Mouse (Mus musculus): ENCODE results near the gene Ric3. TPM values are rescaled to one million over a fixed set of nuclear protein-coding genes. Genes with fewer than 3 reads are reported as not detected.

Ric3 gene
- polyA plus RNA-seq, 1 experiment from 2014 or later: 0.50 TPM

- Histone ChIP-seq H3K4me2 (ENCODE audit: low read length) (no peak overlapping the region), H3K27ac (replicated peaks in 1 of 2; ENCODE audit: control insufficient read depth in 1 of 2, insufficient read depth in 1 of 2, low read depth in 2 of 2, low read length in 2 of 2) (no peak overlapping the region), H3K27me3 (ENCODE audit: control insufficient read depth, insufficient read depth, low read length) (no peaks in the 10 kb centered on the region), H3K36me3 (ENCODE audit: control insufficient read depth, insufficient read depth, low read length) (no peaks in the 10 kb centered on the region), H3K9me3 (ENCODE audit: control insufficient read depth, low read length) (no peaks in the 10 kb centered on the region), H3K4me3 (ENCODE audit: control insufficient read depth in 1 of 2, insufficient read depth in 1 of 2, low read depth in 1 of 2, low read length in 2 of 2) (no peak overlapping the region), H3K9ac (ENCODE audit: low read length) (no peak overlapping the region), H3K4me1 (ENCODE audit: control insufficient read depth in 2 of 2, insufficient read depth in 2 of 2, low read length in 2 of 2) (no peaks in the 10 kb centered on the region)
- no peak for ATAC-seq (ENCODE audit: insufficient number of reproducible peaks, insufficient read depth, low FRiP score, low read depth)
- WGBS: 96% methylated on average over 7 of the region's 7 CpGs
Measured at GRCm38 (mm10) chr7:109027721-109028120, 55.4 kb downstream of the Ric3 start.

- Histone ChIP-seq H3K27ac (replicated peaks in 1 of 2; ENCODE audit: control insufficient read depth in 1 of 2, insufficient read depth in 1 of 2, low read depth in 2 of 2, low read length in 2 of 2) (no peak overlapping the region), H3K9me3 (ENCODE audit: control insufficient read depth, low read length) (no peaks in the 10 kb centered on the region), H3K9ac (ENCODE audit: low read length) (no peak overlapping the region), H3K4me3 (ENCODE audit: control insufficient read depth in 1 of 2, insufficient read depth in 1 of 2, low read depth in 1 of 2, low read length in 2 of 2) (no peak overlapping the region), H3K4me2 (ENCODE audit: low read length) (no peak overlapping the region), H3K4me1 (ENCODE audit: control insufficient read depth in 2 of 2, insufficient read depth in 2 of 2, low read length in 2 of 2) (no peaks in the 10 kb centered on the region), H3K27me3 (ENCODE audit: control insufficient read depth, insufficient read depth, low read length) (no peaks in the 10 kb centered on the region), H3K36me3 (ENCODE audit: control insufficient read depth, insufficient read depth, low read length) (no peaks in the 10 kb centered on the region)
- 85% methylated on average over 9 of the region's 9 CpGs for WGBS
- ATAC-seq (ENCODE audit: insufficient number of reproducible peaks, insufficient read depth, low FRiP score, low read depth): no peak
Measured at GRCm38 (mm10) chr7:109026976-109027375, 56.2 kb downstream of the Ric3 start.

GRCm38 (mm10) chr7:109025743-109026142, 57.4 kb downstream of the Ric3 start:
- Histone ChIP-seq H3K36me3 (ENCODE audit: control insufficient read depth, insufficient read depth, low read length) (no peaks in the 10 kb centered on the region), H3K27me3 (ENCODE audit: control insufficient read depth, insufficient read depth, low read length) (no peaks in the 10 kb centered on the region), H3K27ac (replicated peaks in 1 of 2; ENCODE audit: control insufficient read depth in 1 of 2, insufficient read depth in 1 of 2, low read depth in 2 of 2, low read length in 2 of 2) (no peak overlapping the region), H3K9me3 (ENCODE audit: control insufficient read depth, low read length) (no peaks in the 10 kb centered on the region), H3K4me2 (ENCODE audit: low read length) (no peak overlapping the region), H3K9ac (ENCODE audit: low read length) (no peak overlapping the region), H3K4me1 (ENCODE audit: control insufficient read depth in 2 of 2, insufficient read depth in 2 of 2, low read length in 2 of 2) (no peaks in the 10 kb centered on the region), H3K4me3 (ENCODE audit: control insufficient read depth in 1 of 2, insufficient read depth in 1 of 2, low read depth in 1 of 2, low read length in 2 of 2) (no peak overlapping the region)
- no peak for ATAC-seq (ENCODE audit: insufficient number of reproducible peaks, insufficient read depth, low FRiP score, low read depth)
- 70% methylated on average over 7 of the region's 7 CpGs for WGBS

GRCm38 (mm10) chr7:109021428-109021827, 61.7 kb downstream of the Ric3 start:
- Histone ChIP-seq H3K27me3 (ENCODE audit: control insufficient read depth, insufficient read depth, low read length) (no peaks in the 10 kb centered on the region), H3K9me3 (ENCODE audit: control insufficient read depth, low read length) (no peaks in the 10 kb centered on the region), H3K4me1 (ENCODE audit: control insufficient read depth in 2 of 2, insufficient read depth in 2 of 2, low read length in 2 of 2) (no peaks in the 10 kb centered on the region), H3K27ac (replicated peaks in 1 of 2; ENCODE audit: control insufficient read depth in 1 of 2, insufficient read depth in 1 of 2, low read depth in 2 of 2, low read length in 2 of 2) (no peak overlapping the region), H3K9ac (ENCODE audit: low read length) (no peak overlapping the region), H3K36me3 (ENCODE audit: control insufficient read depth, insufficient read depth, low read length) (no peaks in the 10 kb centered on the region), H3K4me3 (ENCODE audit: control insufficient read depth in 1 of 2, insufficient read depth in 1 of 2, low read depth in 1 of 2, low read length in 2 of 2) (no peak overlapping the region), H3K4me2 (ENCODE audit: low read length) (no peak overlapping the region)
- WGBS: 16% methylated on average over 3 of the region's 3 CpGs
- no peak for ATAC-seq (ENCODE audit: insufficient number of reproducible peaks, insufficient read depth, low FRiP score, low read depth)

- Histone ChIP-seq H3K27ac (replicated peaks in 1 of 2; ENCODE audit: control insufficient read depth in 1 of 2, insufficient read depth in 1 of 2, low read depth in 2 of 2, low read length in 2 of 2) (no peak overlapping the region), H3K9me3 (ENCODE audit: control insufficient read depth, low read length) (no peaks in the 10 kb centered on the region), H3K4me2 (ENCODE audit: low read length) (no peak overlapping the region), H3K36me3 (ENCODE audit: control insufficient read depth, insufficient read depth, low read length) (no peaks in the 10 kb centered on the region), H3K9ac (ENCODE audit: low read length) (no peak overlapping the region), H3K4me3 (ENCODE audit: control insufficient read depth in 1 of 2, insufficient read depth in 1 of 2, low read depth in 1 of 2, low read length in 2 of 2) (no peak overlapping the region), H3K4me1 (ENCODE audit: control insufficient read depth in 2 of 2, insufficient read depth in 2 of 2, low read length in 2 of 2) (no peaks in the 10 kb centered on the region), H3K27me3 (ENCODE audit: control insufficient read depth, insufficient read depth, low read length) (no peaks in the 10 kb centered on the region)
- 73% methylated on average over 7 of the region's 7 CpGs for WGBS
- no peak for ATAC-seq (ENCODE audit: insufficient number of reproducible peaks, insufficient read depth, low FRiP score, low read depth)
Measured at GRCm38 (mm10) chr7:109019243-109019642, 63.9 kb downstream of the Ric3 start.

- Histone ChIP-seq H3K27me3 (ENCODE audit: control insufficient read depth, insufficient read depth, low read length) (peaks cover 21% of the 10 kb centered on the region), H3K27ac (replicated peaks in 1 of 2; ENCODE audit: control insufficient read depth in 1 of 2, insufficient read depth in 1 of 2, low read depth in 2 of 2, low read length in 2 of 2) (no peak overlapping the region), H3K4me1 (ENCODE audit: control insufficient read depth in 2 of 2, insufficient read depth in 2 of 2, low read length in 2 of 2) (no peaks in the 10 kb centered on the region), H3K4me2 (ENCODE audit: low read length) (no peak overlapping the region), H3K36me3 (ENCODE audit: control insufficient read depth, insufficient read depth, low read length) (no peaks in the 10 kb centered on the region), H3K9me3 (ENCODE audit: control insufficient read depth, low read length) (no peaks in the 10 kb centered on the region), H3K4me3 (ENCODE audit: control insufficient read depth in 1 of 2, insufficient read depth in 1 of 2, low read depth in 1 of 2, low read length in 2 of 2) (no peak overlapping the region), H3K9ac (ENCODE audit: low read length) (no peak overlapping the region)
- 49% methylated on average over 5 of the region's 5 CpGs for WGBS
- no peak for ATAC-seq (ENCODE audit: insufficient number of reproducible peaks, insufficient read depth, low FRiP score, low read depth)
Measured at GRCm38 (mm10) chr7:109016378-109016923, 66.7 kb downstream of the Ric3 start.

GRCm38 (mm10) chr7:109014851-109015250, 68.3 kb downstream of the Ric3 start:
- no peak for ATAC-seq (ENCODE audit: insufficient number of reproducible peaks, insufficient read depth, low FRiP score, low read depth)

GRCm38 (mm10) chr7:109012998-109013625, 70.0 kb downstream of the Ric3 start:
- ATAC-seq (ENCODE audit: insufficient number of reproducible peaks, insufficient read depth, low FRiP score, low read depth): no peak

More at GRCm38 (mm10) chr7:109014851-109015250, 68.3 kb downstream of the Ric3 start:
- Histone ChIP-seq H3K27me3 (ENCODE audit: control insufficient read depth, insufficient read depth, low read length) (peaks cover 37% of the 10 kb centered on the region), H3K4me2 (ENCODE audit: low read length) (no peak overlapping the region), H3K9ac (ENCODE audit: low read length) (no peak overlapping the region), H3K36me3 (ENCODE audit: control insufficient read depth, insufficient read depth, low read length) (no peaks in the 10 kb centered on the region), H3K4me3 (ENCODE audit: control insufficient read depth in 1 of 2, insufficient read depth in 1 of 2, low read depth in 1 of 2, low read length in 2 of 2) (no peak overlapping the region), H3K9me3 (ENCODE audit: control insufficient read depth, low read length) (no peaks in the 10 kb centered on the region), H3K27ac (replicated peaks in 1 of 2; ENCODE audit: control insufficient read depth in 1 of 2, insufficient read depth in 1 of 2, low read depth in 2 of 2, low read length in 2 of 2) (no peak overlapping the region), H3K4me1 (ENCODE audit: control insufficient read depth in 2 of 2, insufficient read depth in 2 of 2, low read length in 2 of 2) (no peaks in the 10 kb centered on the region)
- WGBS: 58% methylated on average over 7 of the region's 7 CpGs

More at GRCm38 (mm10) chr7:109012998-109013625, 70.0 kb downstream of the Ric3 start:
- H3K36me3 ChIP-seq (ENCODE audit: control insufficient read depth, insufficient read depth, low read length): no peaks in the 10 kb centered on the region
- no peak overlapping the region for H3K9ac ChIP-seq (ENCODE audit: low read length)
- H3K4me1 ChIP-seq (ENCODE audit: control insufficient read depth in 2 of 2, insufficient read depth in 2 of 2, low read length in 2 of 2): no peaks in the 10 kb centered on the region
- H3K27ac ChIP-seq (replicated peaks in 1 of 2; ENCODE audit: control insufficient read depth in 1 of 2, insufficient read depth in 1 of 2, low read depth in 2 of 2, low read length in 2 of 2): no peak overlapping the region
- H3K4me3 ChIP-seq (ENCODE audit: control insufficient read depth in 1 of 2, insufficient read depth in 1 of 2, low read depth in 1 of 2, low read length in 2 of 2): no peak overlapping the region
- H3K9me3 ChIP-seq (ENCODE audit: control insufficient read depth, low read length): no peaks in the 10 kb centered on the region
- H3K27me3 ChIP-seq (ENCODE audit: control insufficient read depth, insufficient read depth, low read length): peaks cover 53% of the 10 kb centered on the region
- 35% methylated on average over 4 of the region's 4 CpGs for WGBS
- no peak overlapping the region for H3K4me2 ChIP-seq (ENCODE audit: low read length)

Data from heart, embryonic 14.5 days (tissue).